Mouse (Mus musculus) stomach, postnatal 0 days (tissue): Measurements from ENCODE around the gene Ccdc27. TPM values are rescaled to one million over a fixed set of nuclear protein-coding genes. Genes with fewer than 3 reads are reported as not detected.

Experiments used
- ATAC-seq: fragments of 200-750 bp; cut with Nextera tagmentation; 2 replicates; pipeline ENCODE4 v1.8.0; 2017; ENCODE audit not compliant: low FRiP score, low TSS enrichment
- DNase-seq: peaks from one replicate; pipeline ENCODE4 v3.0.0-alpha.2; 2016; ENCODE audit warnings: low spot score
- H3K27ac ChIP-seq: fragments of 300-500 bp; sonication (generic); replicated peaks from 2 replicates; pipeline ENCODE4 v1.5.1; 2014; ENCODE audit warnings: mild to moderate bottlenecking, control low read depth
- H3K27me3 ChIP-seq: fragments of 300-500 bp; sonication (generic); 2 replicates; pipeline ENCODE4 v1.6.1; 2014; ENCODE audit warnings: low read length; ENCODE audit not compliant: control insufficient read depth, insufficient read depth
- H3K36me3 ChIP-seq: fragments of 300-500 bp; sonication (generic); 2 replicates; pipeline ENCODE4 v1.6.1; 2014; ENCODE audit warnings: low read length, mixed read lengths; ENCODE audit not compliant: control insufficient read depth, insufficient read depth
- H3K4me1 ChIP-seq: fragments of 300-500 bp; sonication (generic); replicated peaks from 2 replicates; pipeline ENCODE4 v1.6.1; 2014; ENCODE audit warnings: antibody characterized with exemption; ENCODE audit not compliant: control insufficient read depth, insufficient read depth
- H3K4me2 ChIP-seq: fragments of 300-500 bp; sonication (generic); replicated peaks from 2 replicates; pipeline ENCODE4 v1.6.1; 2014; ENCODE audit warnings: low read depth, mild to moderate bottlenecking, control low read depth, moderate library complexity
- H3K4me3 ChIP-seq: fragments of 300-500 bp; sonication (generic); 2 replicates; pipeline ENCODE4 v1.5.1; 2014; ENCODE audit warnings: low read depth, low read length, control low read depth
- H3K9ac ChIP-seq: fragments of 300-500 bp; sonication (generic); 2 replicates; pipeline ENCODE4 v1.6.1; 2014; ENCODE audit warnings: mild to moderate bottlenecking, low read length, control low read depth, mixed read lengths
- H3K9me3 ChIP-seq: fragments of 300-500 bp; sonication (generic); 2 replicates; pipeline ENCODE4 v1.6.1; 2016; ENCODE audit warnings: low read length; ENCODE audit not compliant: control insufficient read depth
- CTCF ChIP-seq: IDR thresholded peaks from 2 replicates; pipeline ENCODE4 v1.5.1; 2016; ENCODE audit warnings: antibody characterized with exemption, low read depth, mild to moderate bottlenecking, moderate library complexity
- EP300 ChIP-seq: optimal IDR thresholded peaks from 2 replicates; pipeline ENCODE3; 2016; ENCODE audit warnings: antibody characterized with exemption
- WGBS: fragments of 180-500 bp; shearing (Covaris S2); extraction: QIAGEN DNeasy Blood & Tissue Kit; methylation state at CpG from one replicate; pipeline ENCODE4 v1.1.7; 2014; 5-methylcytosine and 5-hydroxymethylcytosine counted together
- polyA plus RNA-seq: library from polyadenylated mRNA; unstranded; fragments of >200 nt; fragmentation: Nextera tagmentation; extraction: Ambion mirVana; gene quantifications from 2 replicates; pipeline ENCODE4 v1.2.1, GENCODE M21; 2015

Ccdc27 gene
- polyA plus RNA-seq, 1 experiment from 2014 or later = 0.07 TPM

GRCm38 (mm10) chr4:154081021-154081420 is 38.5 kb upstream of the Ccdc27 start:
- no peaks in the 10 kb centered on the region for H3K27me3 ChIP-seq
- H3K4me3 ChIP-seq = peak overlapping the region; percentile 26
- no peaks in the 10 kb centered on the region for H3K9me3 ChIP-seq
- H3K9ac ChIP-seq = peak overlapping the region; percentile 35; the same call in 1 of the 2 replicates
- TF ChIP-seq EP300 = no peak
- TF ChIP-seq CTCF = no peak
- no peaks in the 10 kb centered on the region for H3K36me3 ChIP-seq
- ATAC-seq (peak; percentile 32; the same call in 1 of the 2 replicates), DNase-seq (peak; percentile 30)
- peak overlapping the region; percentile 23; the same call in 1 of the 2 replicates for H3K4me2 ChIP-seq
- 3% methylated on average over 13 of the region's 13 CpGs for WGBS
- H3K4me1 ChIP-seq = no peaks in the 10 kb centered on the region
- H3K27ac ChIP-seq = no peak overlapping the region

- no peaks in the 10 kb centered on the region for H3K36me3 ChIP-seq
- no peaks in the 10 kb centered on the region for H3K4me1 ChIP-seq
- TF ChIP-seq EP300 (no peak), CTCF (no peak)
- no peak overlapping the region for H3K9ac ChIP-seq
- H3K9me3 ChIP-seq = no peaks in the 10 kb centered on the region
- 0 out of 2 replicates have a peak overlapping the region, but pooled peaks have one; percentile 1 for H3K4me3 ChIP-seq
- WGBS = 44% methylated on average over 4 of the region's 4 CpGs
- DNase-seq (no peak), ATAC-seq (no peak)
- peak overlapping the region; percentile 23; the same call in 1 of the 2 replicates for H3K4me2 ChIP-seq
- no peak overlapping the region for H3K27ac ChIP-seq
- H3K27me3 ChIP-seq = no peaks in the 10 kb centered on the region
These were observed 37.7 kb upstream of the Ccdc27 start for GRCm38 (mm10) chr4:154080211-154080610.

GRCm38 (mm10) chr4:154071941-154072340 is 29.5 kb upstream of the Ccdc27 start:
- Histone ChIP-seq H3K4me2 (no peak overlapping the region), H3K27ac (no peak overlapping the region), H3K36me3 (no peaks in the 10 kb centered on the region), H3K4me1 (no peaks in the 10 kb centered on the region), H3K9ac (no peak overlapping the region), H3K9me3 (no peaks in the 10 kb centered on the region), H3K27me3 (no peaks in the 10 kb centered on the region), H3K4me3 (no peak overlapping the region)
- whole genome bisulfite sequencing = 13% methylated on average over 11 of the region's 16 CpGs
- TF ChIP-seq CTCF = no peak
- no peak for TF ChIP-seq EP300
- no peak for ATAC-seq
- no peak for DNase-seq

GRCm38 (mm10) chr4:154071521-154071920 is 29.0 kb upstream of the Ccdc27 start:
- no peak overlapping the region for H3K9ac ChIP-seq
- H3K9me3 ChIP-seq = no peaks in the 10 kb centered on the region
- ATAC-seq (no peak), DNase-seq (no peak)
- H3K4me1 ChIP-seq = no peaks in the 10 kb centered on the region
- no peak overlapping the region for H3K27ac ChIP-seq
- no peak for TF ChIP-seq EP300
- TF ChIP-seq CTCF = no peak
- no peaks in the 10 kb centered on the region for H3K36me3 ChIP-seq
- no peaks in the 10 kb centered on the region for H3K27me3 ChIP-seq
- H3K4me3 ChIP-seq = no peak overlapping the region
- WGBS = 2% methylated on average over 15 of the region's 20 CpGs
- H3K4me2 ChIP-seq = no peak overlapping the region

- ATAC-seq = peak; percentile 50; the same call in 1 of the 2 replicates
- Histone ChIP-seq H3K9ac (no peak overlapping the region), H3K4me3 (no peak overlapping the region), H3K36me3 (no peaks in the 10 kb centered on the region), H3K27me3 (no peaks in the 10 kb centered on the region), H3K4me2 (no peak overlapping the region), H3K4me1 (no peaks in the 10 kb centered on the region), H3K27ac (no peak overlapping the region), H3K9me3 (no peaks in the 10 kb centered on the region)
- DNase-seq = peak; percentile 44
- peak; percentile 63 for TF ChIP-seq CTCF
- TF ChIP-seq EP300 = no peak
- WGBS = 0% methylated on average over 5 of the region's 5 CpGs
These were observed 28.4 kb upstream of the Ccdc27 start for GRCm38 (mm10) chr4:154070896-154071295.

GRCm38 (mm10) chr4:154064827-154065773 is 22.6 kb upstream of the Ccdc27 start:
- no peaks in the 10 kb centered on the region for H3K36me3 ChIP-seq
- no peaks in the 10 kb centered on the region for H3K9me3 ChIP-seq
- peak; percentile 57 for ATAC-seq
- TF ChIP-seq EP300 (no peak), CTCF (peak; percentile 97)
- no peak overlapping the region for H3K4me2 ChIP-seq
- DNase-seq = no peak
- H3K27ac ChIP-seq = no peak overlapping the region
- H3K27me3 ChIP-seq = no peaks in the 10 kb centered on the region
- H3K9ac ChIP-seq = no peak overlapping the region
- no peak overlapping the region for H3K4me3 ChIP-seq
- H3K4me1 ChIP-seq = no peaks in the 10 kb centered on the region
- WGBS = 63% methylated on average over 14 of the region's 14 CpGs
